Mouse (Mus musculus): ENCODE measurements around the gene Serpinh1.
A peak's percentile ranks its signal among the peaks of the same experiment; 100 is the strongest.

Serpinh1 gene

DNA sequence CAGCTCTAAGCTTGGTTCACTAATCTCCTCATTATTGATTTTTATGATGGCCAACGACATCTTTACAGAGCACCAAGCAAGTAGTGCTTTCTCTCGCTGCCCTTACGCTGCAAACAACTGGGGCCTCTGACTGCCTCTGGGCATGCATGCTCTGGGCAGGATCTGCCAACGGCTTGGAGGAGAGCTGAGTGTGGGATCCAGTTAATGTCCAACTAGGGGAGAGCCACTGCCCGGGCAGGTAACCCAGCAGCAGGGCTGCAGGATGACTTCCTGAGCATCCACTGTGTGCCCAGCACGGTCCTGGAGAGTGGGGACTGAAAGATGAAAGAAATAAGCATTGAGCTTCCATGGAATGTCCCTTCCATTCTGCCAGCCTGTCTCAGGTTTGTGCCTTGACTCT, 13.7 kb upstream of the Serpinh1 start:
- DNase-seq, result no peak

DNA sequence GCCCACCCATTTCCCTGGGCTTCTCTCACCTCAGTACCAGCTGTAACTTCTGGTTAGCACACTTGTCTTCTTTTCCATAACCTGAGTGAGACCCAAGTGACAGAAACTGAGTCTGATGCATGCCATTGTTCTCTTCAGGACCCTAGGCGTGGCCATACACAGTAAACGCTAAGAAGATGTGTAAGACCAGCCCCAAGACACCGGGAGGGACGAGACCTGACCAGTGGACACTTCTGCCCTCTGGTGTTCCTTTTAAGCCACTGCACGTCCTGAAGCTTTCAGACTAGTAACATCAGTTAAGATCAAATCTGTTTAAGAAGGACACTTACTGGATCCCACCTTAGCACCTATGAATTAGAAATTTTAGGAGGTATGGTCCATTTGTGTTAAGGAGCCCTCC, 12.0 kb upstream of the Serpinh1 start:
- no peak for DNase-seq

DNA sequence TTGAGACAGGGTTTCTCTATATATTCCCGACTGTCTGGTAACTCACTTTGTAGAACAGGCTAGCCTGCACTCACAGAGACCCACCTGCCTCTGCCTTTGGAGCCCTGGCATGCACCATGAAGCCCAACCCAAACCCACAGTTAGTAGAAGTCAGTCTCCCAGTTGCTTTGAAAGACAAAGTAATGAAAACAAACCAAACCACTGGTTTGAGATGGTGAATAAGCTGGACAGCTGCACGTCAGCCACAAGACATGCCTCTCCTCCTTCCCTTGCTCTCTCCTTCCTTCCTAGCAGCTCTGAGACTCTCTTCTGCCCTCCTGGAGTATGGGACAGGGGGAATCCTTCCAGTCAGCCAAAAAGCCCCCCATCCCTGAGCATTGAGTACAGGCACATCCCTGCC, 9.1 kb upstream of the Serpinh1 start:
- DNase-seq, result no peak

DNA sequence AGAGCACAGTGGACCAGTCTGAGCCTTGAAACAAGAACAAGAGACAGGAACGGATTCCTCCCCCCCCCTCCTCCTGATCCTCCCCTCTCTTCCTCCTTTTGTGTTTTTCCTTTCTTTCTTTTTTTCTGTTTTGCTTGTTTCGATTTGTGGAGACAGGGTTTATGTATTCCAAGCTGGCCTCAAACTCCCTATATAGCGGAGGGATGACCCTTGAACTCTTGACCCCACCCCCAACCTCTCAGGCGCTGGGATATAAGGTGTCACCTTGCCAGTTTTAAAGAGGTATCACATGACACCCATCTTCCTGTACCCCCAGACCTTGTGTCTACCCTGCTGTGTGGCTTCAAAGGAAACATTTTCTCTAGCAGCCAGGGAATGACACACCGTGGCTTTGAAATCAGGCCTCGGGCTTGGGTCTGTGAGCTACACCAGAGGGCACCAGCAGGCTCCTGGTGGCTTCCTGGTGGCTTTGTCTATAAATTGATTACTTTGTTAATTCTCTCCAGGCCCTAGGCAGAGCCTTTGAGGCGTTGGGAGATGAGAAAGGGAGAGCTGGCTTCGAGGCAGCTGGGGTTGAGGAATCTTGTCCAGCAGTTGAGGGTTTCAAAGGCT, 7.9 kb upstream of the Serpinh1 start:
- no peak for DNase-seq

DNA sequence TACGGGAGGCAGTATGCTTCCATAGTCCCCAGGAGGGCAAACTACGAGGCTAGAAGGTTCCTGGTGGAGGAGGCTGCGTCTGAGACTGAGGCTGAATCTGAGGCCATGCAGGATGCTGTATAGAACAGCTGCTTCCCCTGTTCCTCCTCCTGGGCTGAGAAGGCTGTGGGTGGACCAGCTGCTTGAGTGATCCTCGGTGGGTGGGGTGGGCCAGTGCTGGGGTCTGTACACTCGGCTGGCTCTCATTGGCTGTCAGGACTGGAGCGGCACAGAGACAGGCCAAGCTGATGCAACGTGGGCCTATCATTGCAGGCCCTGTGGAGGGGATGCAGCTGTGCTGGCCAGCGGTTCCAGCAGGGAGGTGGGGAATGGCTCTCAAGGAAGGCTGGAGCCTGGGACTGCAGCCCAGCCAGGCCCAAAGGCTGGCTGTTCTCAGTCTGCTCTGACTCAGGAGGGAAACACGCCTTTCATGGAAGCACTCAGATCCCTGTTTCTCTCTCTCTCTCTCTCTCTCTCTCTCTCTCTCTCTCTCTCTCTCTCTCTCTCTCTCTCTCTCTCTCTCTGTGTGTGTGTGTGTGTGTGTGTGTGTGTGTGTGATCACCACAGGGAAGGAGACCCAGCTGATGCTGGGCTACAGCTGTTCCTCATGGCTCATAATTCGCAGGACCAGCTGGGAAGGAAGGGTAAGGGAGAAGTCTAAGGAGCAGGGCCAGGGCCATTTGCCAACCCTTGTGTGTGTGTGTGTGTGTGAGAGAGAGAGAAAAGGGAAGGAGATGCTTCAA, 7.2 kb upstream of the Serpinh1 start:
- DNase-seq, result no peak

DNA sequence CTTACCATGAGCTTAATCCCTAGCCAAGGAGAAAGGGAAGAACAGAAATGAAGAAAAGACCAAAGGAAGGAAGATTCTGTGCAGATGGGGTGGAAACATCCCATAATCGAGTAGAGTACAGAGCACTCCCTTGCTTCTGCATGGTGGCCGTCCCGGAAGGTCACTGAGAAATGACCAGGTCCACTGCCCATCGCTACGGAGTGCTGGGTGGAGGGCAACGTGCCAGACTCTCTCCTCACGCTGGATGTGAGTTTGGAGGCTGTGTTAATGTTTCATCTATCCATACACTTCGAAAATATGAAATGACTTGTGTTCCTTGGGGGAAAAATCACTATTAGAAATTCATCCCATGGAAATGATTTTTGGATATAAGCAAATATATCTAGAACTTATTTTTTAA, 5.3 kb upstream of the Serpinh1 start:
- DNase-seq, result no peak

DNA sequence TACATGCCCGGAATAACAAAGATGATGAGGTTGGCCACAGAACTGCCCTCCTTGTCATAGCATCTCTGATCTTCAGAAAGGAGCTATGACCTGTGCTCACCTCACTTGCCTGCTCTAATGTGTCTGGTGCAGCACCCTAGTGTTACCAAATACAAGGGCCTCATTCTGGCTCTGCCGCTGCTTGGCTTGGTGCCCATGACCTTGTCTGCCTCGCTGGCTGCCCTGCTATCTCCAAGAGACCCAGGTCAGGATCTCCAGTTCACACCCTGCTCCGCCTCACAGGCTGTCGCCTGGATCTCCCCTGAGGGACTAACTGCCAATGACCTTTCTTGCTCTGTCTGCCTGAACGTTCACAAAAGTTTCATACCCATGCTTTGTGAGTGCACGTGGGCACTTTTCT, 4.2 kb upstream of the Serpinh1 start:
- no peak for DNase-seq

DNA sequence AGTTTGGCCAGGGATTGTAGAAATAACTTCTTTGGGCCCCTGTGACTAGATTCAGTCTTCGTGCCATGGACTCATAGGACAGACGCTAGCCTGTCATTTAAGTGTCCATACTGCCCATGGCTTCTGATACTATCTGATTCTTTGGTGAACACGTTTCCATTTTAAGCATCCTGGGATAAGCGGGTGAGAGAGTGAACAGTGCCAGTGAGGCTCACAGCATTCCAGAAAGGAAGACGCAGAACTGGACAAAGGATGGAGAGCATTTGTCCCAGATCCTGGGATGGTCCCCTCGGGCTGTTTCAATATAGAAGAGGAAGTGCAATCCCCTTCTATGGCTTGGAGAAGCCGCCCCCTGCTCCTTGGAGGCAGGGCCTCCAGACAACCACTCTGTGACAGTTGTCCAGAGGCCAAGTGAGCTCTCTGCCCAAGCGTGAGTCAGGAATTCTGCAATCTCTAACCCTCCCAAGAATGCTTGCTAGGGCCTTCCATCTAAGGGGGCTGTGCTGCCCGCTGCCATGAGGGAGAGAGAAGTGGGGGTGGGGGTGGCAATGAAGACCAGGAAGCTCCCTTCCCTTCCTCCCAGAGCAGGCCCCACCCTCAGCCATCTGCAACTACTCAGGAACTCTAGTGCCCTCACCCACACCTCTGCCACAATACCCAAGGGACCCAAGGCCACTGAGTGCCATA, 3.3 kb upstream of the Serpinh1 start:
- no peak for DNase-seq

DNA sequence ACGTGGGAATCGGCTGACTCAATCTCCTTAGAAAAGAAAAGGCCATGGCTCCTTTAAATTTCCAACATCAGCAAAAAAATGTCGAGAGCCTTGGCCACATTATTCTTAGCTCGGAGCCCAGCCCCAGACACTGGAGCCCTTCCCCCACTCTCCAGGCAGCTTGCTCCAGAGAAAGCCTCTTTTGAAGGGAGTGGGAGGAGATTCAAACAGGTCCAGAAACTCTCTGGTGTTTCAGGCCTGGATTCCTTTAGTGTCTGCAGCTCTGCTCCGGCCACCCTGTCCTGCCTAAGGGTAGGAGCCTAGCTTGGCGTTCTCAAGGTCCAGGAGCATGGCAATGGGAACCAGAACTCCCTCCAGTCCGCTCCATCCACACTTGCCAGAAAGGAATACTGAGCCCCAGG, 2.7 kb upstream of the Serpinh1 start:
- no peak for DNase-seq

DNA sequence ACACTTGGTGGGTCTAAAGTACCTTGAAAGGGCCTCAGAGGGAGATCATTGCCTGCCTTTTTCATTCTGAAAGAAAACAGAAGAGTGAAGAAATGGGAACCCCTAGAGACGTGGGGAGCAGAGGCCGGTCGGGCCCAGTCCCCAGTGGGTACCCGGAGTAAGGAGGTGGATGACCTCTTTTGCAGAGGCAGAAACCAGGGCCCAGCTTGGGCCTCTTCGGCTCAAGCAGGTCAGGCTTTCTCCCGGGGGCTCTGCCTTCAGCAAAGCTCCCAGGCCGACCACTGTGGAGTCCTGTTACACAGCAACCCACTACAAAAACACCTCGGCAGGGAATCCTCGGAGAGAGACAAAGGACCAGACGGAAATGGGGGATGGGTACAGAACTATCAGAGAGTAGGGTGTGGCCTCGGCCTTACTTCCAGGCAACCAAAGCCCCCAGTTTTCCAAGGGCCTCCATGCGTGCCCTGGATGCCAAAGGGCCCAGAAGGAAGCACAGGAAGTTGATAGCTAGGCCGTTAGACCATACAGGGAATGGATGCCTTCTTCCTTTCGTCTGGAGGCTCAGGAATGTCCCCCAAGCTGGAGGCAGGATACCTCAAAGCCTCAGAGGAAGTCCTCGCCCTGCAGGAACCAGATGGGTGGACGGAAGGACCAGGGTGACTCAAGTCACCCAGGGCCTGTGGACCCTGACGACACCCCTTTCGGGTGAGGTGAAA, 1.1 kb downstream of the Serpinh1 start:
- no peak for DNase-seq

DNA sequence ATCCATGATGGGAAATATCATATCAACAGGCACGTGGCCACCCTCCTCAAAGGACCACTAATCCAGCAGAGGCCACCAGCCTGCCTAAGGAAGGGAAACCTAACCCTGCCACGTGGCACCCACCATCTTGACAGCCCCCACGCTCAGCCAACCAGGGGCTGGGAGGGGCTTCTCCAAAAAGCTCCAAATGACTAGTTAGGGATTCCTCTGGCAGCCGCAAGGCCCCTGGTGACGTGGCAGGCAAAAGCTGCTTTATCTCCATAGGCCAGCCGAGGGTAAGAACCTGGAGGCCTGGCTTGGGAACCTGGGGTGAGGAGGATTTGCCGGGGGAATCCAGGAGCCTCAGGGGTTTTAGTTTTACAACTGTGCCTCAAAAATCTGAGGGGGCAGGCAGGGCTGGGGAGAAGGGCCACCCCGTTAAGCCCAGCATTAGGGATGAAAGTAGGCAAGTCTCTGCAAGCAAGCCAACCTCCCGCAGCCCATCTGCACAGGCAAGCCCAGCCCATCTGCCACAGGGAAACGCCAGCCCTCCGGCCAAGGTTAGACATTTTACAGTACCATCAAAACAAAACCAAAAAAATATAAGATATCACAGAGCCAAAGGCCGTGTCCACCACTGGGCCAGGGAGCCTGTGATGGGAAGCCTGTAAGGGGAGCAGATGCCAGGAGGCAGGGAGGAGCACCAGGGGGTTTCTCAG, 1.8 kb downstream of the Serpinh1 start:
- peak; percentile 68 for DNase-seq

DNA sequence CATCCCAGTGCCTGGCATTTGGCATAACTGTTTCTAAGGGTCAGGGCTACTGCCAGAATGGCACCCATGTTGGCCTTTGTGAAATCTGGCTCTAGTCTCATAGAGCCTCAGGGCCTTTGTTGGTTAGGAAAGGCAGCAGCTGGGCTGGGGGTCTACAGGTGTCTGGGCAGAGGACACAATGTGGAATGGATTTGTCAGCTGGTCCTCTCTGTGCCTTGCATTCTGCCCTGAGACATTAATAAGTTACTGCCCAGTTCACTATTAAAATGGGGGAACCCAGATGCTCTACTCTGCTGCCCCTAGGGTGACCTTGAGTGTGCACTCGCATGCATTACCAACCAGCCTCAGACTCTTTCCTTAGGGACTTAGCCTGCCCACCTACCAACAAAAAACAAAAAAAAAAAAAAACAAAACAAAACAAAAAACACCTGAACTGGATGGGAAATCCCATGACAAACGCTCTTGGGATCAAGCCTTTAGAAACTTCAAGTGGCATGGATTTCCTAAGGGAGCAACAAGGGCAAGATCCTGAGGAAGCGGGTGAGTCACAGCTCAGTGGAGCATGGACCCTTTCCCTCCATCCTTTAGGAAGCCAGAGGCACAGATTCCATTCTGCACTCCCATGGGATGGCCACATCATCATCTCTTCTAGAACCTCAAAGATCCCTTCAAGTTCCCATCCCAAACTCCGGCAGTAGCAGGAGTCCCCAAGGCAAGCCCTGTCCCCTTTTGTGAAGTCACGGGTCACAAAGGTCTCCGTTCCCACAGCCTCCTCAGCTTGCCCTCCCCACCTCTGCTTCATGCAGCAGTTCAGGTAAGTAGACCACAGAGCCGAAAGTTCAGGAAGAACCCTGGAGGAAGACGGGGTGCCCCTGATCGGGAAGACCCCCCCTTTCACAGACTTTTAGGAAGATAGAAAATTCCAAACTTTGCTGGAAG, 3.0 kb downstream of the Serpinh1 start:
- DNase-seq, result no peak

DNA sequence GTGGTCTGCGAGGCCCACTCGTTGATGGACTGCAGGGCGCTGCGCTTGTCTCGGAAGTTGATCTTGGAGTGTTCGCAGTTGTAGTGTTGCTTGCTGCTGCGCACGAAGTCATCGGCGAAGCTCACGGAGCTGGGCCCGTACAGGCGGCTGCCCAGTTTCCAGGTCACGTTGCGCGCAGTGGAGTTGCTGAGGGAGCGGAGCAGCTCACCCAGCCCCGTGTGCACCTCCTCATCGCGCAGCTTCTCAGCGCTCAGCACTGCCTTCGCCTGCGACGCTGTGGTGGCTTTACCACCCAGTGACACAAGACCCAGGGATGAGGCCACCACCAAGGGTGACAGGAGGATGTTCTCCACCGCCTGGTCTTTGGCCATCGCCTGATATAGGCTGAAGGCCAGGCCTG, 4.2 kb downstream of the Serpinh1 start:
- DNase-seq, result no peak

DNA sequence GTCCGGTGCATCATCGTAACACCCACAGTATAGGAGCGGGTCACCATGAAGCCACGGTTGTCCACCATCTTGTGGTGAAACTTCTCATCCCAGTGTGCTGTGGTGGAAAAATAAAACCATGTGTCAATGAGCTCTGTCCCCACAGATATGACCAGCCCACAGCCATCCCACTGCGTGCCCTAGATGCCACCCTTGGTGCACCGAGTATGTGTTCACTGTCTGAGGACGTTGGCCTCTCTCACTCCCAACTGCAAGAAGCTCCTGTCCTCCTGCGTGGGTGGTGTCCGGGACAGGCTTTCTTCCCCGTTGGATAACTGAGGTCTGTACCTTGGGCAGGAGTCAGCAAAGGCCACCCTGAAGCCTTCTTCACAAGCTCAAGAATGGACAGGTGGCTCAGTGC, 5.8 kb downstream of the Serpinh1 start:
- DNase-seq, result no peak

DNA sequence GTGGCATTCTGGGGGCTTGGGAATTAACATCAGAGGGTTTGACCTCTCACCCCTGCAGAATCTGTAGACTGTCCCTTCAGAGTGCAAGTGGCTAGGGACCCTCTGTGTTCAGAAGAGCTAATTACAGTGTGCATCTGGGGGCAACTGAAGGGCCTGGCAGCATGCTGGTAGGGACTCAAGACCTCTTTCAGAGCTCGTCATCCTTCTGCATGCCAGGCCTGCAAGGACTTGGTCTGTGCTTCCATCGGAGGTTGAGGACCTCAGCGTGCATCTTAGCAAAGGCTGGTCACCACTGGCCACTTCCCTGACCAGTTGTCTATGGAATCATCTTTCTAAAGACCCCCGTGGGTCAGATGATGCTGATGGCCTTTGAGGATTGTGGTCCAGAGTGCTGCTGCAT, 9.5 kb downstream of the Serpinh1 start:
- DNase-seq, result no peak

DNA sequence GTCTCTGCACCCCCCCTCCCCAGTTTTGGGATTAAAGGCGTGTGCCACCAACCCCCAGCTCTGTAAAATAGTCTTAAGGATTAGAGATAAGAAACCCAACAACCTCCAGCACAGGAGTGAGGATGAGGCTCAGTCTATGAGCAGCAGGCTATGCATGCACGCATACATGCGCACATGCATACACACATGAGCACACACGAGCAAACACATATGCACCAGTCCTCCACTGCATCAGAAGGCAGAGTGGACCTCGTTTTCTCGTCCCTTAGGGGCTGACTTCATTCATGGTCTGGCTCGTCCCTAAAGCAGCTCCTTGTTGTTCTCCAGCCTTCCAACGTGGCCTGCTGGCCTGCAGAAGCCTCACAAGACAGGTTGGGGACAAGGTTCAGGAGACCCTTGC, 12.3 kb downstream of the Serpinh1 start:
- DNase-seq, result no peak

DNA sequence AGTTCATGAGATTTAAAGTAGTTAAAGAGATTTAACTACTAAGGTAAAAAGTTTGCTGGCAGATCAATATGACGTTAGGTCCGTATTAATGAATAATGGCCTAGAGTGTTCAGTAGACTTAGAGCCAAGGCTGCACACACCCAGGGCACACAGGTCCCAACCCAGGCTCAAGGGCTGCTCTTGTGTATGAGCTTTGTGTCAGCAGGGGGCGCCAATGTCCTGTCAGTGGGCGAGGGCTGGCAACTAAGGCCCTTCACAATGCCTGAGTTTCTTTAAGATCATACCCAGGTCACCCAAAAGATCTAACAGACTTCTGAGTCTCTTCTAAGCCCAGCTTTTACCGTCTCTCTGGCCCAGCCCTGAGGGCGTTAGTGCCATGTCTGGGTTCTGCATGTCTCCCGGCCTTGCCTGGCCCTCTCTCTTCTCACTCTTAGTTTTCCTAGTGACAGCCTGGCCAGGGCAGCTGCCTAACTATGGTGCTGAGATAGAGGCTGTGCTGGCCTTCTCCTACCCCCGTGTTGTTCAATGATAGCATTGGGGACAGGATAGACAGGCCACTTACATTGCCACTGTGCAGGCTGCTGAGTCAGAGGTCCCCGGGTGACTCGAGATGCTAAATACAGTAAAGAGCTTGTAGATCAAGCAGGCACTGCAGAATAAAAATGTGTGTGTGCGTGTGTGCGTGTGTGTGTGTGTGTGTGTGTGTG, 20.1 kb downstream of the Serpinh1 start:
- DNase-seq, result peak; percentile 36

DNA sequence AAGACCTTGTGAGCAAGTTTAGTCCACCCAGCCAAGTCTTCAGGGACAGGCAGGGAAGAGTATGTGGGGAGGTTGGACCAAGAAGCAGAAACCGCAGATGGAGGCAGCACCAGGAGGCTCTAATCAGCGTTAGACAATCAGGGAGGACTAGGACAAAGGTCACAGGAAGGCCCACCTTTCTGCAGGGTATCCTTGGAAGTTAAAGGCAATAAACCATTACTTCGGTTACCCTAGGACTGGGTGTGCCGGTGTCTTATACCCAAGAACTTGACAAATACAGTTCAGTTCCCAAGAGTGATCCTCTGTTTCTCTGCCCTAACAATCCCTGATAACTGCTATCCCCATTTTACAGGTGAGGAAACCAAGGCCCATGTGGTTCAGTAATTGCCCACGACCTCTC, 23.0 kb downstream of the Serpinh1 start:
- no peak for DNase-seq

DNA sequence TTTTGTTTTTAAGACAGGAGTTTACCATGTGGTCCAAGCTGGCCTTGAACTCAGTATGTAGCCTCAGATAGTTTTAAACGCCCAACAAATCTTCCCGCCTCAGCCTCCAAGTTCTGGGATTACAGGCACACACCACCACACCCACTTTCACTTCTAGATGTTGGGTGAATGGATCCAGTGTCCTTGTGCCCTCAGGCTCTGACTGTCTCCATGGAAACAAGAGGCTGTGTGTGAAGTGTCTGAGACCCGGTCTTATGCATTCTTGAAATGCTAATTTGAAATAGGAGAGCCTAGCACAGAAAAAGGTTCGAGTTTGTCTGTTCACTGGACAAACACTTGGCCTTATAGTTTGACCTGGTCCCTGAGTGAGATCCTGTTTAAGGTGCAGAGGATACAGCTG, 24.2 kb downstream of the Serpinh1 start:
- no peak for DNase-seq

DNA sequence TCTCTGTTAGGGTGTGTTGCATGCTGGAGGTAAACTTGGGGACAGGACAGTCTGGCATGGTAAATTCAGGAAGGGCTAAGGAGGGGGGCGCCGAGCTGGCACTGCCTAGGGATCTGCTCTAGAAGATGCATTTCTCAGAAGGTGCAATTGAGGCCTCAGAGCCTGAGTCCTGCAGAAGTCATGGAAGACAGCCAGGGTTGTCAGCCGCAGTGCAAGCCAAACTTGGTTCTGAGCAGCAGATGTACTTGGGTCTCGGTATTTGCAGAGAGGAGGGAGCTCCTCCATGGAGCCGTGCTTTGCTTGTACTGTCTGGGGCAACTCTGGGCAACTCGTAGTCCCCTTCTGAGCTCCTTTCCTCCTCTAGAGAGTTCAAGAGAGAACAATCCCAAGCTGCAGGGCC, 26.9 kb downstream of the Serpinh1 start:
- DNase-seq, result no peak

DNA sequence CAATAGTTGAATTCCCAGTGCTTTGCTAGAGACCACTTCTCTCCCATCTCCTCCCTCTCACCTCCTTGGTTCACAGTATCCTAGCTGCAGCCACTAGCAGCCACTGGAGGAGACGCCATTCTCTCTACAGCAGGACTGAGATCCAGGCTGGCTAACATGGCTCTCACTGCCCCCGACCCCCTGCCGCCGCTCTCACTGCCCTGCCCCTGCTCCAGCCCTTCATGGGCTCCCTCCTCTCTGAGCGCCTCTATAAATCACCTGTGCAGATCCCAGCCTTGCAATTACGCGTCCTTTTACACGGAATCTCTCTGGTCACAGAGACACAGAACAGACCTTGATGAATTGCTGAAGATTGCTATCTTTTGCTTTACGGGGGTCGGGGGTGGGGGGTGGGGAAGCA, 28.2 kb downstream of the Serpinh1 start:
- DNase-seq, result no peak
